Comparison of ENCODE assay signal across 11 mouse cellular contexts in genomic region chr11:86872537-86873405, GRCm38 (mm10).
DNase-seq lines count a peak whose midpoint lies in the region; ATAC-seq and TF ChIP-seq lines count a peak whose summit lies in the region.
"Had no signal": no experiment of that assay in that cellular context is flagged by ENCODE, and none has a peak within 500 bp of the region (broad histone marks: within the 10 kb centered on the region; RNA-seq: fewer than 3 reads in every experiment).

No protein-coding gene starts in this region.

- peak; percentile 57 for DNase-seq in thymus, postnatal 0 days (ENCODE audit: low spot score)
- DNase-seq in thymus, postnatal 10 days (ENCODE audit: low spot score in 2 of 2): no peak
- DNase-seq in kidney, postnatal 36 days: peak; percentile 68 to 80
- no peak for DNase-seq in stomach, postnatal 0 days (ENCODE audit: low spot score)
- no peak for DNase-seq in thymus, postnatal 36 days
- DNase-seq in lung, postnatal 4 days: no peak
- DNase-seq: right cerebral cortex, postnatal 4 days had no signal

- no peak for TF ChIP-seq EP300 in stomach, postnatal 0 days (optimal IDR thresholded peaks at IDR 0.05)

- H3K4me2 ChIP-seq in forebrain, embryonic 16.5 days (ENCODE audit: low read length): no peak overlapping the region
- H3K4me2 ChIP-seq in stomach, postnatal 0 days (replicated peaks; ENCODE audit: low read depth): no peak overlapping the region

- no peak for TF ChIP-seq CTCF in stomach, postnatal 0 days (IDR thresholded peaks at IDR 0.05; ENCODE audit: low read depth)

- H3K4me3 ChIP-seq in forebrain, embryonic 16.5 days (replicated peaks; ENCODE audit: low read length): no peak overlapping the region
- H3K4me3 ChIP-seq in stomach, postnatal 0 days (ENCODE audit: low read depth, low read length): no peak overlapping the region
- H3K4me3 ChIP-seq: erythroblast, embryonic 14.5 days; myocyte had no signal

- ATAC-seq in forebrain, embryonic 16.5 days: peak; percentile 58; the same call in 1 of the 2 replicates
- peak; percentile 14; the same call in 1 of the 2 replicates for ATAC-seq in stomach, postnatal 0 days (ENCODE audit: low FRiP score, low TSS enrichment)
- no peak for ATAC-seq in erythroblast, adult 5-6 weeks (replicated peaks; ENCODE audit: low FRiP score, poor library complexity, severe bottlenecking)

- H3K27me3 ChIP-seq in forebrain, embryonic 16.5 days (replicated peaks; ENCODE audit: control insufficient read depth, insufficient read depth, low read length): no peaks in the 10 kb centered on the region
- H3K27me3 ChIP-seq in stomach, postnatal 0 days (ENCODE audit: control insufficient read depth, insufficient read depth, low read length): no peaks in the 10 kb centered on the region

- no peaks in the 10 kb centered on the region for H3K9me3 ChIP-seq in forebrain, embryonic 16.5 days (ENCODE audit: control insufficient read depth, low read length)
- H3K9me3 ChIP-seq in stomach, postnatal 0 days (ENCODE audit: control insufficient read depth, low read length): no peaks in the 10 kb centered on the region

- H3K27ac ChIP-seq in forebrain, embryonic 16.5 days (ENCODE audit: low read length): peak overlapping the region; percentile 37
- H3K27ac ChIP-seq in stomach, postnatal 0 days (replicated peaks): 0 out of 2 replicates have a peak overlapping the region, but pooled peaks have one; percentile 35

- 53% methylated on average over 10 of the region's 10 CpGs for WGBS in forebrain, embryonic 16.5 days
- 56% methylated on average over 10 of the region's 10 CpGs for WGBS in stomach, postnatal 0 days

- H3K9ac ChIP-seq in forebrain, embryonic 16.5 days (replicated peaks; ENCODE audit: low read depth, low read length): no peak overlapping the region
- H3K9ac ChIP-seq in stomach, postnatal 0 days (ENCODE audit: low read length): no peak overlapping the region

- peaks cover 9% of the 10 kb centered on the region for H3K4me1 ChIP-seq in forebrain, embryonic 16.5 days (replicated peaks; ENCODE audit: control insufficient read depth, insufficient read depth, low read length)
- no peaks in the 10 kb centered on the region for H3K4me1 ChIP-seq in stomach, postnatal 0 days (replicated peaks; ENCODE audit: control insufficient read depth, insufficient read depth)

- no peaks in the 10 kb centered on the region for H3K36me3 ChIP-seq in forebrain, embryonic 16.5 days (ENCODE audit: control insufficient read depth, insufficient read depth)
- no peaks in the 10 kb centered on the region for H3K36me3 ChIP-seq in stomach, postnatal 0 days (ENCODE audit: control insufficient read depth, insufficient read depth, low read length)

Comparison
In these comparisons a context has a peak if more than half of its experiments do, and no peak if none do; other contexts are left out.
1. DNase-seq: peak in thymus, postnatal 0 days (single experiment) and kidney, postnatal 36 days (2 of 2); none in thymus, postnatal 10 days (0 of 2), stomach, postnatal 0 days (single experiment), thymus, postnatal 36 days (0 of 2) and lung, postnatal 4 days (0 of 2).